In the genomic region with DNA sequence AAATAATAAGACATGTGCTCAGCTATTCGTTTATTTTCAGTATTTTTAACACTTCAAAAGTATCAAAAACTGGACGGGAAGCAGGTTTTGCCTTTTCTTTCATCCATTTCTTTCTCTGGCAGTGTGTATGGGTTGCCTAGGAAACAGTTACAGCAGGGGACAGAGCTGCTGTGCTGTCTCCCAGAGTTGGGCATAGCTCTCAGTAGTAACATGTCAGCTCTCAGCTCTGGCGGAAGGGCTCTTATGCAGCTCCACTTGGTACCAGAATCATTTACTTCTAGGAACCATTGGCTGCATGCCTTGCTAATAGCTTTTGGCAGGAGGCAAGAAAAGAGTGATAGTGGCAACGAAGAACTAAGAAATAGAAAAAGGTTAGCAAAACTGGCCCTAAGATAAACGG, we compare ENCODE assay signal across 11 mouse cellular contexts.
DNase-seq lines count a peak whose midpoint lies in the region; ATAC-seq lines count a peak whose summit lies in the region.
"Had no signal": no experiment of that assay in that cellular context is flagged by ENCODE, and none has a peak within 500 bp of the region (broad histone marks: within the 10 kb centered on the region; RNA-seq: fewer than 3 reads in every experiment).

No protein-coding gene starts in this region.

- H3K9ac ChIP-seq in forebrain, embryonic 13.5 days, result no peak overlapping the region
- no peak overlapping the region for H3K9ac ChIP-seq in forebrain, embryonic 11.5 days (ENCODE audit: low read length)
- H3K9ac ChIP-seq in midbrain, embryonic 13.5 days (replicated peaks), result no peak overlapping the region
- H3K9ac ChIP-seq: limb, embryonic 12.5 days had no signal

- H3K4me3 ChIP-seq in forebrain, embryonic 13.5 days, result no peak overlapping the region
- no peak overlapping the region for H3K4me3 ChIP-seq in forebrain, embryonic 11.5 days (ENCODE audit: low read depth, low read length)
- no peak overlapping the region for H3K4me3 ChIP-seq in midbrain, embryonic 13.5 days (replicated peaks)
- no peak overlapping the region for H3K4me3 ChIP-seq in midbrain, embryonic 10.5 days
- H3K4me3 ChIP-seq: limb, embryonic 12.5 days had no signal

- no peaks in the 10 kb centered on the region for H3K27me3 ChIP-seq in forebrain, embryonic 13.5 days
- H3K27me3 ChIP-seq in forebrain, embryonic 11.5 days (ENCODE audit: control insufficient read depth, insufficient read depth, low read length), result no peaks in the 10 kb centered on the region
- H3K27me3 ChIP-seq in midbrain, embryonic 13.5 days, result no peaks in the 10 kb centered on the region
- H3K27me3 ChIP-seq in midbrain, embryonic 10.5 days (ENCODE audit: low read depth, poor library complexity, severe bottlenecking), result no peaks in the 10 kb centered on the region
- H3K27me3 ChIP-seq: limb, embryonic 12.5 days had no signal

- H3K36me3 ChIP-seq in forebrain, embryonic 13.5 days (ENCODE audit: poor library complexity, severe bottlenecking), result no peaks in the 10 kb centered on the region
- no peaks in the 10 kb centered on the region for H3K36me3 ChIP-seq in forebrain, embryonic 11.5 days (ENCODE audit: control insufficient read depth, insufficient read depth, low read length)
- no peaks in the 10 kb centered on the region for H3K36me3 ChIP-seq in midbrain, embryonic 13.5 days
- H3K36me3 ChIP-seq in midbrain, embryonic 10.5 days, result no peaks in the 10 kb centered on the region
- H3K36me3 ChIP-seq: limb, embryonic 12.5 days had no signal

- peaks cover 6% of the 10 kb centered on the region; the same call in 1 of the 2 replicates for H3K4me1 ChIP-seq in forebrain, embryonic 13.5 days
- H3K4me1 ChIP-seq in forebrain, embryonic 11.5 days (replicated peaks; ENCODE audit: control insufficient read depth, insufficient read depth, low read length), result no peaks in the 10 kb centered on the region
- H3K4me1 ChIP-seq in midbrain, embryonic 13.5 days (replicated peaks), result peaks cover 6% of the 10 kb centered on the region; the same call in 1 of the 2 replicates
- no peaks in the 10 kb centered on the region for H3K4me1 ChIP-seq in midbrain, embryonic 10.5 days

- 47% methylated on average over 5 of the region's 5 CpGs for WGBS in forebrain, embryonic 13.5 days
- WGBS in forebrain, embryonic 11.5 days, result 68% methylated on average over 5 of the region's 5 CpGs
- WGBS in midbrain, embryonic 13.5 days, result 48% methylated on average over 5 of the region's 5 CpGs
- 74% methylated on average over 5 of the region's 5 CpGs for WGBS in midbrain, embryonic 10.5 days

- no peak overlapping the region for H3K4me2 ChIP-seq in forebrain, embryonic 13.5 days
- H3K4me2 ChIP-seq in forebrain, embryonic 11.5 days (ENCODE audit: low read depth, low read length, severe bottlenecking), result no peak overlapping the region
- H3K4me2 ChIP-seq in midbrain, embryonic 13.5 days (replicated peaks), result no peak overlapping the region
- H3K4me2 ChIP-seq: heart, embryonic 11.5 days; limb, embryonic 12.5 days had no signal

- H3K27ac ChIP-seq in forebrain, embryonic 13.5 days, result no peak overlapping the region
- H3K27ac ChIP-seq in forebrain, embryonic 11.5 days (ENCODE audit: low read depth, low read length), result no peak overlapping the region
- no peak overlapping the region for H3K27ac ChIP-seq in midbrain, embryonic 13.5 days
- no peak overlapping the region for H3K27ac ChIP-seq in midbrain, embryonic 10.5 days (replicated peaks)
- H3K27ac ChIP-seq: limb, embryonic 12.5 days had no signal

- ATAC-seq in forebrain, embryonic 13.5 days, result peak; percentile 90
- ATAC-seq in forebrain, embryonic 11.5 days (replicated peaks; ENCODE audit: low FRiP score), result no peak; the same call in 1 of the 2 replicates
- peak; percentile 87; the same call in 1 of the 2 replicates for ATAC-seq in midbrain, embryonic 13.5 days
- ATAC-seq in cerebellum, adult (ENCODE audit: insufficient number of reproducible peaks, low FRiP score, low TSS enrichment), result no peak
- ATAC-seq: Patski had no signal

- no peaks in the 10 kb centered on the region for H3K9me3 ChIP-seq in forebrain, embryonic 13.5 days (replicated peaks)
- no peaks in the 10 kb centered on the region for H3K9me3 ChIP-seq in forebrain, embryonic 11.5 days (ENCODE audit: control insufficient read depth, low read length)
- H3K9me3 ChIP-seq in midbrain, embryonic 13.5 days, result no peaks in the 10 kb centered on the region
- H3K9me3 ChIP-seq in midbrain, embryonic 10.5 days (replicated peaks), result no peaks in the 10 kb centered on the region
- H3K9me3 ChIP-seq: limb, embryonic 12.5 days had no signal

- DNase-seq in forebrain, embryonic 11.5 days (ENCODE audit: low spot score), result no peak
- no peak for DNase-seq in midbrain, embryonic 10.5 days (ENCODE audit: low spot score)
- peak; percentile 44 to 52 for DNase-seq in left cerebral cortex, postnatal 14 days (ENCODE audit: low spot score in 2 of 2)
- peak; percentile 13 for DNase-seq in right cerebral cortex, postnatal 14 days
- no peak for DNase-seq in spleen, postnatal 10 days (ENCODE audit: low spot score in 2 of 2)

- intact Hi-C loops in left cerebral cortex, postnatal 14 days (cut with DNase I), result no loop called here

Comparison
In these comparisons a context has a peak if more than half of its experiments do, and no peak if none do; other contexts are left out.
1. ATAC-seq: peak in forebrain, embryonic 13.5 days (single experiment) and midbrain, embryonic 13.5 days (single experiment); none in forebrain, embryonic 11.5 days (single experiment) and cerebellum, adult (single experiment).
2. DNase-seq: peak in left cerebral cortex, postnatal 14 days (2 of 2) and right cerebral cortex, postnatal 14 days (single experiment); none in forebrain, embryonic 11.5 days (single experiment), midbrain, embryonic 10.5 days (single experiment) and spleen, postnatal 10 days (0 of 2).